Mouse (Mus musculus) MEL (cell line): ENCODE results near the gene Spsb1. TPM values are rescaled to one million over a fixed set of nuclear protein-coding genes. Genes with fewer than 3 reads are reported as not detected.

Experiments used
- DNase-seq: peaks from one replicate; pipeline ENCODE4 v3.0.0; 2011; ENCODE audit warnings: low read depth, low spot score
- H3K27ac ChIP-seq: 2 replicates; pipeline ENCODE4 v1.5.1; 2012; ENCODE audit warnings: low read depth, mild to moderate bottlenecking, control low read depth, low read length, moderate library complexity; ENCODE audit not compliant: control insufficient read depth
- H3K27me3 ChIP-seq, 2 experiments: fragments of 150-350 bp in 1 of 2; sonication (generic) in 1 of 2; 2 replicates each; pipeline ENCODE4 v1.6.1; 2012; ENCODE audit warnings: low read length in 2 of 2, mild to moderate bottlenecking in 2 of 2, improper control_type of control experiment in 1 of 2, moderate library complexity in 1 of 2; ENCODE audit not compliant: insufficient read depth in 2 of 2, control insufficient read depth in 1 of 2
- H3K36me3 ChIP-seq, 2 experiments: 2 replicates each; pipeline ENCODE4 v1.6.1; 2012 to 2014; ENCODE audit warnings: low read length in 2 of 2, improper control_type of control experiment in 1 of 2, inconsistent platforms in 1 of 2, mild to moderate bottlenecking in 1 of 2; ENCODE audit not compliant: insufficient read depth in 2 of 2, control insufficient read depth in 1 of 2
- H3K4me1 ChIP-seq, 2 experiments: fragments of 150-350 bp in 1 of 2; sonication (generic) in 1 of 2; 2 replicates each; pipeline ENCODE4 v1.6.1; 2012; ENCODE audit warnings: low read length in 2 of 2, improper control_type of control experiment in 1 of 2, mild to moderate bottlenecking in 1 of 2; ENCODE audit not compliant: insufficient read depth in 2 of 2, control insufficient read depth in 1 of 2
- H3K4me3 ChIP-seq, 2 experiments: fragments of 150-350 bp in 1 of 2; sonication (generic) in 1 of 2; 2 replicates each; pipeline ENCODE4 v1.5.1; 2012; ENCODE audit warnings: low read depth in 2 of 2, low read length in 2 of 2, mild to moderate bottlenecking in 2 of 2, moderate library complexity in 2 of 2, control low read depth in 1 of 2, improper control_type of control experiment in 1 of 2; ENCODE audit not compliant: control insufficient read depth in 1 of 2, insufficient read depth in 1 of 2
- H3K79me2 ChIP-seq: 2 replicates; pipeline ENCODE4 v1.6.1; 2012; ENCODE audit warnings: mild to moderate bottlenecking, low read length, moderate library complexity; ENCODE audit not compliant: control insufficient read depth, poor library complexity, insufficient read depth
- H3K9ac ChIP-seq: 2 replicates; pipeline ENCODE4 v1.6.1; 2012; ENCODE audit warnings: low read depth, mild to moderate bottlenecking, control low read depth, low read length, moderate library complexity; ENCODE audit not compliant: control insufficient read depth, poor library complexity, severe bottlenecking
- H3K9me3 ChIP-seq: fragments of 150-350 bp; sonication (generic); replicated peaks from 2 replicates; pipeline ENCODE4 v1.6.1; 2012; ENCODE audit warnings: mild to moderate bottlenecking, low read length, improper control_type of control experiment, moderate library complexity; ENCODE audit not compliant: insufficient read depth
- CHD1 ChIP-seq: IDR thresholded peaks from 2 replicates; pipeline ENCODE4 v1.6.1; 2012; ENCODE audit warnings: low read depth, mild to moderate bottlenecking, inconsistent platforms, low read length, improper control_type of control experiment
- CTCF ChIP-seq, 3 experiments: IDR thresholded peaks in 2 of 3; conservative IDR thresholded peaks in 1 of 3; 2 replicates each; pipeline ENCODE4 v1.5.1; 2011 to 2012; ENCODE audit warnings: low read length in 3 of 3, low read depth in 2 of 3, mild to moderate bottlenecking in 2 of 3, improper control_type of control experiment in 1 of 3, inconsistent platforms in 1 of 3, mixed read lengths in 1 of 3, moderate library complexity in 1 of 3; ENCODE audit not compliant: control insufficient read depth in 1 of 3, insufficient read depth in 1 of 3, poor library complexity in 1 of 3, severe bottlenecking in 1 of 3
- E2F4 ChIP-seq: IDR thresholded peaks from 2 replicates; pipeline ENCODE4 v1.6.1; 2011; ENCODE audit warnings: low read depth, low read length, improper control_type of control experiment, borderline replicate concordance
- ELF1 ChIP-seq: IDR thresholded peaks from 2 replicates; pipeline ENCODE4 v1.6.1; 2014; ENCODE audit warnings: low read depth, mild to moderate bottlenecking, inconsistent platforms, low read length, improper control_type of control experiment, moderate library complexity
- ETS1 ChIP-seq: IDR thresholded peaks from 2 replicates; pipeline ENCODE4 v1.6.1; 2012; ENCODE audit warnings: low read depth, mild to moderate bottlenecking, inconsistent platforms, low read length, improper control_type of control experiment, moderate library complexity
- GABPA ChIP-seq: IDR thresholded peaks from 2 replicates; pipeline ENCODE4 v1.6.1; 2012; ENCODE audit warnings: low read depth, mild to moderate bottlenecking, inconsistent platforms, low read length, improper control_type of control experiment, moderate library complexity
- HCFC1 ChIP-seq: IDR thresholded peaks from 2 replicates; pipeline ENCODE4 v1.6.1; 2012; ENCODE audit warnings: low read depth, mild to moderate bottlenecking, inconsistent platforms, low read length, improper control_type of control experiment, moderate library complexity
- JUND ChIP-seq: IDR thresholded peaks from 2 replicates; pipeline ENCODE4 v1.6.1; 2011; ENCODE audit warnings: low read depth, mild to moderate bottlenecking, improper control_type of control experiment, low read length
- KAT2A ChIP-seq: conservative IDR thresholded peaks from 2 replicates; pipeline ENCODE4 v1.6.1; 2012; ENCODE audit warnings: low read depth, low read length, improper control_type of control experiment, inconsistent platforms
- MAFK ChIP-seq: IDR thresholded peaks from 2 replicates; pipeline ENCODE4 v1.6.1; 2011; ENCODE audit warnings: low read depth, mild to moderate bottlenecking, low read length, improper control_type of control experiment, borderline replicate concordance
- MAZ ChIP-seq: IDR thresholded peaks from 2 replicates; pipeline ENCODE4 v1.6.1; 2012; ENCODE audit warnings: low read depth, mild to moderate bottlenecking, inconsistent platforms, low read length, improper control_type of control experiment
- MEF2A ChIP-seq: IDR thresholded peaks from 2 replicates; pipeline ENCODE4 v1.6.1; 2014; ENCODE audit warnings: low read depth, mild to moderate bottlenecking, inconsistent platforms, low read length, improper control_type of control experiment; ENCODE audit not compliant: poor library complexity, insufficient replicate concordance, severe bottlenecking; ENCODE audit errors: extremely low read depth
- MYC ChIP-seq: IDR thresholded peaks from 2 replicates; pipeline ENCODE4 v1.6.1; 2011; ENCODE audit warnings: low read depth, mild to moderate bottlenecking, low read length, improper control_type of control experiment, moderate library complexity
- NRF1 ChIP-seq: IDR thresholded peaks from 2 replicates; pipeline ENCODE4 v1.6.1; 2014; ENCODE audit warnings: low read depth, mild to moderate bottlenecking, inconsistent platforms, low read length, improper control_type of control experiment, moderate library complexity; ENCODE audit not compliant: poor library complexity, insufficient read depth, severe bottlenecking
- POLR2A ChIP-seq, 2 experiments: IDR thresholded peaks; 2 replicates each; pipeline ENCODE4 v1.6.1; 2011 to 2012; ENCODE audit warnings: low read length in 2 of 2, mild to moderate bottlenecking in 2 of 2, control low read depth in 1 of 2, improper control_type of control experiment in 1 of 2, low read depth in 1 of 2, moderate library complexity in 1 of 2; ENCODE audit not compliant: control insufficient read depth in 1 of 2, insufficient read depth in 1 of 2, poor library complexity in 1 of 2
- POLR2AphosphoS2 ChIP-seq: IDR thresholded peaks from 2 replicates; pipeline ENCODE4 v1.6.1; 2011; ENCODE audit warnings: low read length, improper control_type of control experiment
- RAD21 ChIP-seq: IDR thresholded peaks from 2 replicates; pipeline ENCODE4 v1.6.1; 2011; ENCODE audit warnings: mild to moderate bottlenecking, low read depth, low read length, improper control_type of control experiment
- RCOR1 ChIP-seq: IDR thresholded peaks from 2 replicates; pipeline ENCODE4 v1.6.1; 2012; ENCODE audit warnings: low read depth, mild to moderate bottlenecking, inconsistent platforms, low read length, improper control_type of control experiment
- TBP ChIP-seq: IDR thresholded peaks from 2 replicates; pipeline ENCODE4 v1.8.0; 2011; ENCODE audit warnings: low read depth, low read length, improper control_type of control experiment
- USF1 ChIP-seq: IDR thresholded peaks from 2 replicates; pipeline ENCODE4 v1.6.1; 2014; ENCODE audit warnings: low read depth, mild to moderate bottlenecking, inconsistent platforms, low read length, improper control_type of control experiment, moderate library complexity
- ZKSCAN1 ChIP-seq: IDR thresholded peaks from 2 replicates; pipeline ENCODE4 v1.6.1; 2012; ENCODE audit warnings: low read depth, mild to moderate bottlenecking, inconsistent platforms, low read length, improper control_type of control experiment, moderate library complexity
- polyA plus RNA-seq, 2 experiments: library from polyadenylated mRNA; stranded (reverse) in 1 of 2; unstranded in 1 of 2; fragments of >175 nt in 1 of 2; fragments of >200 nt in 1 of 2; gene quantifications; 2 replicates each; pipeline versions ENCODE4 v1.2.1 to v1.2.4; 2012; ENCODE audit warnings: low replicate concordance in 2 of 2, low read depth in 1 of 2; ENCODE audit not compliant: insufficient read length in 2 of 2, insufficient read depth in 1 of 2, missing spikeins in 1 of 2
- total RNA-seq: library from RNA; depleted of rRNA; stranded (reverse); fragments of 300-350 nt; gene quantifications from 2 replicates; pipeline ENCODE4 v1.2.3, GENCODE M21; 2012

Gene Spsb1
- total and polyA plus RNA-seq, 3 experiments = 0.12 to 0.25 TPM; not detected in 1

GRCm38 (mm10) chr4:149965242-149965641, 10.4 kb upstream of the Spsb1 start:
- Histone ChIP-seq H3K4me3 (no peak overlapping the region), H3K79me2 (no peaks in the 10 kb centered on the region), H3K27ac (no peak overlapping the region), H3K4me1 (no peaks in the 10 kb centered on the region), H3K27me3 (no peaks in the 10 kb centered on the region), H3K9me3 (no peaks in the 10 kb centered on the region), H3K36me3 (no peaks in the 10 kb centered on the region), H3K9ac (no peak overlapping the region)
- TF ChIP-seq ZKSCAN1 = no peak
- no peak for DNase-seq

- no peak overlapping the region for H3K27ac ChIP-seq
- H3K27me3 ChIP-seq = no peaks in the 10 kb centered on the region
Measured at GRCm38 (mm10) chr4:149964770-149965169, 9.9 kb upstream of the Spsb1 start.

GRCm38 (mm10) chr4:149964285-149964684, 9.4 kb upstream of the Spsb1 start:
- Histone ChIP-seq H3K27ac (no peak overlapping the region), H3K36me3 (no peaks in the 10 kb centered on the region), H3K9me3 (no peaks in the 10 kb centered on the region), H3K4me3 (no peak overlapping the region), H3K9ac (no peak overlapping the region), H3K79me2 (no peaks in the 10 kb centered on the region), H3K27me3 (no peaks in the 10 kb centered on the region), H3K4me1 (no peaks in the 10 kb centered on the region)
- TF ChIP-seq POLR2AphosphoS2 = no peak
- TF ChIP-seq TBP = no peak
- TF ChIP-seq JUND = no peak
- TF ChIP-seq RCOR1 = no peak
- no peak for TF ChIP-seq MEF2A
- no peak for DNase-seq

More at GRCm38 (mm10) chr4:149964770-149965169, 9.9 kb upstream of the Spsb1 start:
- no peak for DNase-seq
- no peak for TF ChIP-seq NRF1
- TF ChIP-seq TBP = no peak
- Histone ChIP-seq H3K4me1 (no peaks in the 10 kb centered on the region), H3K9me3 (no peaks in the 10 kb centered on the region), H3K4me3 (no peak overlapping the region), H3K36me3 (no peaks in the 10 kb centered on the region), H3K9ac (no peak overlapping the region), H3K79me2 (no peaks in the 10 kb centered on the region)

GRCm38 (mm10) chr4:149960391-149960790, 5.5 kb upstream of the Spsb1 start:
- no peak for DNase-seq
- H3K4me1 ChIP-seq = peaks cover 0 to 3% of the 10 kb centered on the region in 2 experiments; a peak in 1 of 4 replicates
- TF ChIP-seq TBP (no peak), MAFK (no peak), ZKSCAN1 (no peak), JUND (no peak), ELF1 (no peak), POLR2A (IDR thresholded peaks at IDR 0.05; ENCODE audit: control insufficient read depth in 1 of 2, insufficient read depth in 1 of 2, low read depth in 1 of 2, low read length in 2 of 2, poor library complexity in 1 of 2) (no peak), RAD21 (no peak), MAZ (no peak), GABPA (no peak), ETS1 (no peak), KAT2A (no peak), MYC (no peak), CTCF (IDR thresholded peaks at IDR 0.05 in 2 of 3, conservative IDR thresholded peaks at IDR 0.05 in 1 of 3; ENCODE audit: control insufficient read depth in 1 of 3, insufficient read depth in 1 of 3, low read depth in 2 of 3, low read length in 3 of 3, poor library complexity in 1 of 3, severe bottlenecking in 1 of 3) (no peak), HCFC1 (no peak), E2F4 (no peak), USF1 (no peak), CHD1 (no peak)

More at GRCm38 (mm10) chr4:149960391-149960790, 5.5 kb upstream of the Spsb1 start:
- Histone ChIP-seq H3K9me3 (no peaks in the 10 kb centered on the region), H3K79me2 (no peaks in the 10 kb centered on the region), H3K9ac (no peak overlapping the region), H3K27ac (no peak overlapping the region), H3K36me3 (no peaks in the 10 kb centered on the region), H3K4me3 (no peak overlapping the region), H3K27me3 (no peaks in the 10 kb centered on the region)
